Mouse (Mus musculus): ENCODE data around the gene Car2. TPM values are rescaled to one million over a fixed set of nuclear protein-coding genes. Genes with fewer than 3 reads are reported as not detected.

Gene Car2
- polyA plus RNA-seq, 1 experiment from 2014 or later: 2,168 TPM

Other genes starting within 250 kb of the Car2 start
- 1.6 and 1.7 TPM in 2 replicates for gene Car13, start 244.5 kb upstream of the Car2 start, polyA plus RNA-seq (2016; fragmentation: Nextera tagmentation; extraction: Ambion mirVana)
- 39.0 and 41.1 TPM in 2 replicates for gene Car1, start 77.9 kb upstream of the Car2 start, polyA plus RNA-seq (2016; fragmentation: Nextera tagmentation; extraction: Ambion mirVana)
- 8.2 and 8.5 TPM in 2 replicates for gene Car3, start 22.8 kb upstream of the Car2 start, polyA plus RNA-seq (2016; fragmentation: Nextera tagmentation; extraction: Ambion mirVana)